Mouse (Mus musculus): ENCODE measurements around the gene Gm266. TPM values are rescaled to one million over a fixed set of nuclear protein-coding genes. Genes with fewer than 3 reads are reported as not detected.

Gene Gm266
- total RNA-seq, 4 experiments from 2014 or later: 0.22 to 0.35 TPM; not detected in 2

- no peak for DNase-seq (ENCODE audit: low spot score)
Measured at GRCm38 (mm10) chr12:111503063-111503567, 17.5 kb upstream of the Gm266 start.

- no peak for DNase-seq (ENCODE audit: low spot score)
Measured at GRCm38 (mm10) chr12:111500725-111501124, 15.1 kb upstream of the Gm266 start.

- no peak for DNase-seq (ENCODE audit: low spot score)
Measured at GRCm38 (mm10) chr12:111499617-111500016, 14.0 kb upstream of the Gm266 start.

- no peak for DNase-seq (ENCODE audit: low spot score)
Measured at GRCm38 (mm10) chr12:111497076-111497475, 11.5 kb upstream of the Gm266 start.

- no peak for DNase-seq (ENCODE audit: low spot score)
Measured at GRCm38 (mm10) chr12:111494931-111495330, 9.3 kb upstream of the Gm266 start.

GRCm38 (mm10) chr12:111489261-111489865, 3.7 kb upstream of the Gm266 start:
- no peak for DNase-seq (ENCODE audit: low spot score)

GRCm38 (mm10) chr12:111486455-111486854, 832 bp upstream of the Gm266 start:
- no peak for DNase-seq (ENCODE audit: low spot score)

GRCm38 (mm10) chr12:111485046-111485651, 474 bp downstream of the Gm266 start:
- DNase-seq (ENCODE audit: low spot score): no peak

GRCm38 (mm10) chr12:111479917-111480316, 5.7 kb downstream of the Gm266 start:
- no peak for DNase-seq (ENCODE audit: low spot score)

- DNase-seq (ENCODE audit: low spot score): no peak
Measured at GRCm38 (mm10) chr12:111478924-111479323, 6.7 kb downstream of the Gm266 start.

GRCm38 (mm10) chr12:111474893-111475643, 10.6 kb downstream of the Gm266 start:
- peak; percentile 82 for DNase-seq (ENCODE audit: low spot score)

- no peak for DNase-seq (ENCODE audit: low spot score)
Measured at GRCm38 (mm10) chr12:111474384-111474783, 11.2 kb downstream of the Gm266 start.

GRCm38 (mm10) chr12:111472886-111473285, 12.7 kb downstream of the Gm266 start:
- DNase-seq (ENCODE audit: low spot score): no peak

GRCm38 (mm10) chr12:111471721-111472120, 13.9 kb downstream of the Gm266 start:
- no peak for DNase-seq (ENCODE audit: low spot score)

GRCm38 (mm10) chr12:111471119-111471518, 14.5 kb downstream of the Gm266 start:
- no peak for DNase-seq (ENCODE audit: low spot score)

- DNase-seq (ENCODE audit: low spot score): peak; percentile 66
Measured at GRCm38 (mm10) chr12:111469507-111469906, 16.1 kb downstream of the Gm266 start.

- DNase-seq (ENCODE audit: low spot score): no peak
Measured at GRCm38 (mm10) chr12:111468206-111468605, 17.4 kb downstream of the Gm266 start.

GRCm38 (mm10) chr12:111466369-111466768, 19.3 kb downstream of the Gm266 start:
- no peak for DNase-seq (ENCODE audit: low spot score)

GRCm38 (mm10) chr12:111463570-111463969, 22.1 kb downstream of the Gm266 start:
- DNase-seq (ENCODE audit: low spot score): no peak

- DNase-seq (ENCODE audit: low spot score): no peak
Measured at GRCm38 (mm10) chr12:111457742-111458141, 27.9 kb downstream of the Gm266 start.

GRCm38 (mm10) chr12:111455860-111456259, 29.8 kb downstream of the Gm266 start:
- DNase-seq (ENCODE audit: low spot score): no peak

- peak; percentile 62 for DNase-seq (ENCODE audit: low spot score)
Measured at GRCm38 (mm10) chr12:111455311-111455846, 30.2 kb downstream of the Gm266 start.

Measured in heart, adult 8-10 months (tissue).